Mouse (Mus musculus) heart, embryonic 10.5 days (tissue): Measurements from ENCODE around the gene Slfn14. TPM values are rescaled to one million over a fixed set of nuclear protein-coding genes. Genes with fewer than 3 reads are reported as not detected.

Source experiments
- DNase-seq: peaks from one replicate; pipeline ENCODE4 v3.0.0-alpha.2; 2017; ENCODE audit warnings: low spot score
- H3K27ac ChIP-seq: fragments of 300-500 bp; sonication (generic); 2 replicates; pipeline ENCODE4 v1.5.1; 2016; ENCODE audit warnings: mild to moderate bottlenecking
- H3K27me3 ChIP-seq: fragments of 300-500 bp; sonication (generic); 2 replicates; pipeline ENCODE4 v1.6.1; 2016; ENCODE audit warnings: mild to moderate bottlenecking; ENCODE audit not compliant: poor library complexity, insufficient read depth, severe bottlenecking
- H3K36me3 ChIP-seq: fragments of 300-500 bp; sonication (generic); 2 replicates; pipeline ENCODE4 v1.6.1; 2016; ENCODE audit warnings: mild to moderate bottlenecking, moderate library complexity
- H3K4me1 ChIP-seq: fragments of 300-500 bp; sonication (generic); 2 replicates; pipeline ENCODE4 v1.6.1; 2016; ENCODE audit warnings: mild to moderate bottlenecking
- H3K4me3 ChIP-seq: fragments of 300-500 bp; sonication (generic); 2 replicates; pipeline ENCODE4 v1.5.1; 2016; ENCODE audit warnings: mild to moderate bottlenecking, moderate library complexity
- H3K9me3 ChIP-seq: fragments of 300-500 bp; sonication (generic); 2 replicates; pipeline ENCODE4 v1.6.1; 2016; ENCODE audit warnings: mild to moderate bottlenecking, moderate library complexity
- WGBS: fragments of 180-500 bp; shearing (Covaris S2); methylation state at CpG from one replicate; pipeline ENCODE4 v1.1.7; 2016; 5-methylcytosine and 5-hydroxymethylcytosine counted together
- polyA plus RNA-seq: library from polyadenylated mRNA; unstranded; fragments of >200 nt; fragmentation: Nextera tagmentation; extraction: Ambion mirVana; gene quantifications from 2 replicates; pipeline ENCODE4 v1.2.1, GENCODE M21; 2016

The Slfn14 gene
- polyA plus RNA-seq, 1 experiment from 2014 or later = 0.58 TPM

GRCm38 (mm10) chr11:83227926-83228723, 58.4 kb downstream of the Slfn14 start:
- no peaks in the 10 kb centered on the region for H3K27me3 ChIP-seq
- DNase-seq = no peak
- H3K9me3 ChIP-seq = no peaks in the 10 kb centered on the region
- H3K27ac ChIP-seq = no peak overlapping the region
- 70% methylated on average over 7 of the region's 7 CpGs for WGBS
- H3K36me3 ChIP-seq = no peaks in the 10 kb centered on the region
- no peak overlapping the region for H3K4me3 ChIP-seq
- H3K4me1 ChIP-seq = no peaks in the 10 kb centered on the region

GRCm38 (mm10) chr11:83225371-83225960, 61.1 kb downstream of the Slfn14 start:
- WGBS = 84% methylated on average over 9 of the region's 9 CpGs
- Histone ChIP-seq H3K4me3 (no peak overlapping the region), H3K27ac (no peak overlapping the region), H3K36me3 (no peaks in the 10 kb centered on the region), H3K4me1 (no peaks in the 10 kb centered on the region), H3K27me3 (no peaks in the 10 kb centered on the region), H3K9me3 (no peaks in the 10 kb centered on the region)
- DNase-seq = no peak

Other genes starting within 250 kb of the Slfn14 start
- 1.3 and 1.5 TPM in 2 replicates for gene Slfn2, start 221.6 kb downstream of the Slfn14 start, polyA plus RNA-seq
- not detected in 2 replicates for gene Slfn1, start 169.9 kb downstream of the Slfn14 start, polyA plus RNA-seq
- not detected in 2 replicates for gene Slfn4, start 111.5 kb downstream of the Slfn14 start, polyA plus RNA-seq
- gene Slfn3, start 95.4 kb downstream of the Slfn14 start, polyA plus RNA-seq = 0.49 and 0.99 TPM in 2 replicates
- gene Ap2b1, start 12.3 kb upstream of the Slfn14 start, polyA plus RNA-seq = 48.2 and 55.0 TPM in 2 replicates
- 9.6 and 11.9 TPM in 2 replicates for gene Pex12, start 15.9 kb upstream of the Slfn14 start, polyA plus RNA-seq
- gene Rasl10b, start 122.4 kb upstream of the Slfn14 start, polyA plus RNA-seq = 8.1 and 11.4 TPM in 2 replicates
- 0.17 and 0.18 TPM in 2 replicates for gene Gas2l2, start 142.7 kb upstream of the Slfn14 start, polyA plus RNA-seq
- gene 1700020L24Rik, start 151.0 kb upstream of the Slfn14 start, polyA plus RNA-seq = 1.5 and 1.9 TPM in 2 replicates
- gene Mmp28, start 176.3 kb upstream of the Slfn14 start, polyA plus RNA-seq = 1.9 and 3.1 TPM in 2 replicates
- gene Taf15, start 186.4 kb upstream of the Slfn14 start, polyA plus RNA-seq = 8.0 and 8.6 TPM in 2 replicates
- gene Heatr9, start 235.4 kb upstream of the Slfn14 start, polyA plus RNA-seq = not detected in 2 replicates
- gene Ccl5, start 243.8 kb upstream of the Slfn14 start, polyA plus RNA-seq = not detected in 2 replicates